Mouse (Mus musculus) E14TG2a.4 (cell line): Measurements from ENCODE around the gene Arhgap40.
A peak's percentile ranks its signal among the peaks of the same experiment; 100 is the strongest.

ENCODE experiments used
- H3K27me3 ChIP-seq: 2 replicates; pipeline ENCODE4 v1.6.1; 2014; ENCODE audit warnings: low read length, control low read depth; ENCODE audit not compliant: insufficient read depth
- H3K36me3 ChIP-seq: 2 replicates; pipeline ENCODE4 v1.6.1; 2014; ENCODE audit warnings: low read length, control low read depth; ENCODE audit not compliant: insufficient read depth
- H3K4me1 ChIP-seq: replicated peaks from 2 replicates; pipeline ENCODE4 v1.6.1; 2014; ENCODE audit warnings: low read depth, low read length, control low read depth
- H3K4me3 ChIP-seq: replicated peaks from 2 replicates; pipeline ENCODE4 v1.5.1; 2014; ENCODE audit warnings: mild to moderate bottlenecking, low read length
- H3K9me3 ChIP-seq: 2 replicates; pipeline ENCODE4 v1.6.1; 2014; ENCODE audit warnings: low read length, control low read depth
- CTCF ChIP-seq: conservative IDR thresholded peaks from 2 replicates; pipeline ENCODE4 v1.5.1; 2014; ENCODE audit warnings: low read length
- NANOG ChIP-seq: IDR thresholded peaks from 2 replicates; pipeline ENCODE4 v1.6.1; 2014; ENCODE audit warnings: borderline replicate concordance, low read length, mixed read lengths
- POU5F1 ChIP-seq: IDR thresholded peaks from 2 replicates; pipeline ENCODE4 v1.6.1; 2014; ENCODE audit warnings: low read length, borderline replicate concordance

Arhgap40 gene

DNA sequence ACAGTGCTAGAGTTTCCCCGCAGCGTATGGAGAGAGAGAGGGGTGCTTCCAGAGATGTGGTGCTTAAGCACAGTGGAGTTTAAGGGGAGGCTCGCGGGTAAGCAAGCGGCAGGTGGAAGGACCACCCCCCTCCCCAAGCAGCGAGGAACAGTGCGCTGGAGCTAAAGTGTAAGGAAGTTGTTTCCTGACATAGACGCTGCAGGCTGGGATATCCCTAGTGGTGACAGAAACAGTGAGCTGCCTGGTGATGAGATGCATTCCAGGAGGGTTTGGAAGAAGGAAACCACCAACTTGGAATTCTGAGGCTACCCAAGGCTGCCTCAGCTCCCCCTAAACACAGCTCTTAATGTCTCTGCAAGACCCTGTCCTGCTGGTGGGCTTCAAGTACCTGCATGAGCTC, 43.2 kb downstream of the Arhgap40 start:
- TF ChIP-seq POU5F1 = no peak
- no peak for TF ChIP-seq CTCF
- TF ChIP-seq NANOG = no peak
- Histone ChIP-seq H3K9me3 (peaks cover 30% of the 10 kb centered on the region), H3K27me3 (peaks cover 19% of the 10 kb centered on the region), H3K4me3 (no peak overlapping the region), H3K36me3 (no peaks in the 10 kb centered on the region), H3K4me1 (peaks cover 16% of the 10 kb centered on the region)

DNA sequence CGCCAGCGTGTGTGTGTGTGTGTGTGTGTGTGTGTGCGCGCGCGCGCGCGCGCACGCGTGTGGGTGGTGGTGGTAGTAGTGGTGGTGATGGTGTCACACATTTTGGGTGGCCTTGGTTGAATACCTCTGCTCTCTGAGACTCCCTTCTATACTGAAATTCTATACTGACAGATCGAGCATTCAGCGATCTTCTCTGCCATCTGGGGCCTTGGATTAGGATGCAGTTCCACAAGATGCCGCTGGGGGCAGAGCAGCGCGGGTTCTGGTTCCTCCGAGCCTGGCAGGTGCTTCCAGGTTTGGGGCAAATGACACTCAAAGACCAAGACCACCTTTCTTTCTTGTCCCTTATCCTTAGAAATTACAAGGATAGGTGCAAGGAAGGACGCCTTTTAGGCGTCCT, 43.6 kb downstream of the Arhgap40 start:
- Histone ChIP-seq H3K27me3 (peaks cover 16% of the 10 kb centered on the region; the same call in 1 of the 2 replicates), H3K36me3 (no peaks in the 10 kb centered on the region), H3K4me1 (peaks cover 20% of the 10 kb centered on the region), H3K9me3 (peaks cover 30% of the 10 kb centered on the region), H3K4me3 (no peak overlapping the region)
- no peak for TF ChIP-seq NANOG
- TF ChIP-seq CTCF = peak; percentile 58

DNA sequence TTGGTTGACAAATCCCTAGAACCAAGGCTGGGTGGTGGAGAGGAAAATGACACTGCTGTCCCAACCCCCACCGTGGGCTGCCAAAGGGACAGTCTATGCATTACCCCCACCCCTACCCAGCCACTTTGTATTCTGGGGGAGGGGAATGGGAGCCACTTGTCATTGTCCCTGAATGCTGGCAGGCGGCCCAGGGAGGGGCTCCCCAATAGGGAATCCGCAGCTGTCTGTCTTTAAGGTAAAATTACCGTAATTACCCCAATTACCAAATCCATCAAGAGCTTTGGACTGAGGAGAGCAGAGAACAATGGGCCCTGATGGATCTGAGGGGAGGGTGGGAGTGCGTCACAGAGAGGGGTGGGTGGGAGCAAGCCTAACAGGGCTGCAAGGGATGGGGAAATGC, 44.2 kb downstream of the Arhgap40 start:
- TF ChIP-seq CTCF = no peak
- TF ChIP-seq NANOG = peak; percentile 36; the same call in 1 of the 2 replicates
- Histone ChIP-seq H3K27me3 (peaks cover 12% of the 10 kb centered on the region; the same call in 1 of the 2 replicates), H3K4me3 (no peak overlapping the region)

DNA sequence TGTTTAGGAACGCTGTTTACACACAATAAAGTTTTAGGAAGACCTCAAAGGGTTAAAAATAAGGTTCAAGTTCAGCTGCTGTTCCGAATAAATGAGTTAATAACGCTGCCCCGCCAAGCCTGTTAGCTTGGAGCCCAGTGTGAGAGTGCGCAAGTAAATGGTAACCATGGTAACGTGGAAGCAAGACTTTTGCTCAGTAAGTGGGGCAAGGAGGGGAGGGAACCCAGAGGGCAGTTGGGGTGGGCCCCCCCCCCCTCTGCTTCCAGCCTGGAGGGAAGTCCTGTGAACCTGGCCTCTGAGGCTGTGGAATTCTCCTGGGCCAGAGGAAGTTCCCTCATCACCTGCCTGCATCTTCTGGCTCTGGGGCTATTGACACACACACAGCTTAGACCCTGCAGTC, 47.3 kb downstream of the Arhgap40 start:
- TF ChIP-seq POU5F1 (no peak), NANOG (no peak), CTCF (no peak)
- Histone ChIP-seq H3K27me3 (peaks cover 17% of the 10 kb centered on the region), H3K4me1 (peaks cover 47% of the 10 kb centered on the region), H3K36me3 (no peaks in the 10 kb centered on the region), H3K4me3 (no peak overlapping the region), H3K9me3 (peaks cover 17% of the 10 kb centered on the region)

More for the DNA sequence above, 44.2 kb downstream of the Arhgap40 start:
- Histone ChIP-seq H3K36me3 (no peaks in the 10 kb centered on the region), H3K9me3 (peaks cover 30% of the 10 kb centered on the region), H3K4me1 (peaks cover 25% of the 10 kb centered on the region)

DNA sequence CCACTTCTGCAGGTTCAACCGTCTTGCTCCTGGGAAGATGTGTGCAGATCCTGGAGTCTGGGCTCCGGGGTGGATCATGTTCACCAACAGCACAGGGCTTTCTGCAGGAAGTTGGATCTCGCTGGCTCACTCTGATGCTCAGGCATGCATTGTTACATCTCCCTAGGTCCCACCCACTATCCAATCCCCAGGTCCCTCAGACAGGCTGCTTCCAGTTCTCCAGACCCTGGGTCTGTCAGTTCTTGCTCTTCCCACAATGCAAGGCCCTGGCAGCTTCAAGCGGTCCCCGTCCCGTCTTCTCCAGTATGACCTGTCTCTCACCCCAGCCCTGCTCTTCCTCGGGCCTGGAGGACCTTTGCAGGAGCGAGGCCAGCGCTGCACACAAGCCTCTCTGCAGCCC, 48.2 kb downstream of the Arhgap40 start:
- Histone ChIP-seq H3K4me3 (peak overlapping the region; percentile 14; the same call in 1 of the 2 replicates), H3K27me3 (peaks cover 25% of the 10 kb centered on the region), H3K9me3 (peaks cover 10% of the 10 kb centered on the region), H3K36me3 (no peaks in the 10 kb centered on the region), H3K4me1 (peaks cover 56% of the 10 kb centered on the region)
- TF ChIP-seq POU5F1 (no peak), NANOG (no peak), CTCF (no peak)

GRCm38 (mm10) chr2:158561371-158562144, 49.0 kb downstream of the Arhgap40 start:
- H3K4me3 ChIP-seq = peak overlapping the region; percentile 14; the same call in 1 of the 2 replicates
- H3K9me3 ChIP-seq = peaks cover 3% of the 10 kb centered on the region; the same call in 1 of the 2 replicates
- peaks cover 57% of the 10 kb centered on the region for H3K4me1 ChIP-seq
- no peaks in the 10 kb centered on the region for H3K36me3 ChIP-seq
- no peak for TF ChIP-seq POU5F1
- no peak for TF ChIP-seq CTCF
- no peak for TF ChIP-seq NANOG
- peaks cover 31% of the 10 kb centered on the region for H3K27me3 ChIP-seq

GRCm38 (mm10) chr2:158570421-158571081, 58.0 kb downstream of the Arhgap40 start:
- H3K4me3 ChIP-seq = no peak overlapping the region
- no peaks in the 10 kb centered on the region for H3K36me3 ChIP-seq
- no peaks in the 10 kb centered on the region for H3K9me3 ChIP-seq
- H3K27me3 ChIP-seq = peaks cover 39% of the 10 kb centered on the region
- TF ChIP-seq NANOG (no peak), CTCF (no peak), POU5F1 (no peak)
- peaks cover 3% of the 10 kb centered on the region for H3K4me1 ChIP-seq

GRCm38 (mm10) chr2:158579979-158580378, 67.4 kb downstream of the Arhgap40 start:
- Histone ChIP-seq H3K9me3 (no peaks in the 10 kb centered on the region), H3K27me3 (peaks cover 21% of the 10 kb centered on the region), H3K36me3 (no peaks in the 10 kb centered on the region), H3K4me1 (peaks cover 11% of the 10 kb centered on the region), H3K4me3 (no peak overlapping the region)
- TF ChIP-seq POU5F1 = no peak
- no peak for TF ChIP-seq CTCF
- no peak for TF ChIP-seq NANOG
